In the genomic region with DNA sequence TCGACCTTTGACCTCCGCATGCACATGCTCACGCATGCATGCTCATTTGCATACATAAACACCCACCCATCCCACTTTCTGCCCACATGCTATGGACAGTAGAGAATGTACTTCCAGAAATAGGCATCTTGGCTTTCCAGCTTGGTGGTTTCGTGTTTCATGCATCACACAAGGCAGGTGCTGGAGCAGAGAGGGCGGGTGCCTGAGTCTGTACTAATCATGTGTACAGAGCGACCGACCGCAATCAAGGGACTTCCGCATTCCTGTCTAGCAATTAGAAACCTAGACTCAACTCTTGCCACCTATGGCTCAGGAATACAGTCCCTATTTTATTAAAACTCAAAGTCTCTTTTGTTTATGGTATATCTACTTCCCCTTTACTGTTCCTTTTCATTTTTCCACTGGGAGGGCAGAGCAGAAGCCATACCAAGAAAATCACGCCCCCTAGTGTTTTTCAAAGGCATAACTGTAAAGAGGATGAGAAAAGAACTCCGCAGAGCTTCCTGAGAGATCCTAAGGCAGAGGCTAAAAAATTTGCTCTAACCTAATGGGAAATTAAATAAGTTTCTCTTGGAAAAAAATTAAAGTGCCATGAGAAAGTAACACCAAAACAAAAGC, we compare ENCODE assay signal across 11 mouse cellular contexts. TPM values are rescaled to one million over a fixed set of nuclear protein-coding genes. Genes with fewer than 3 reads are reported as not detected.
A peak's percentile ranks its signal among the peaks of the same experiment; 100 is the strongest.
DNase-seq lines count a peak whose midpoint lies in the region; ATAC-seq and TF ChIP-seq lines count a peak whose summit lies in the region.
"Had no signal": no experiment of that assay in that cellular context is flagged by ENCODE, and none has a peak within 500 bp of the region (broad histone marks: within the 10 kb centered on the region; RNA-seq: fewer than 3 reads in every experiment).

No protein-coding gene starts in this region.

- ATAC-seq in embryonic facial prominence, embryonic 11.5 days (replicated peaks; ENCODE audit: insufficient number of reproducible peaks, low FRiP score, low TSS enrichment, low read depth) = no peak
- peak; percentile 47; the same call in 1 of the 2 replicates for ATAC-seq in lung, embryonic 14.5 days (ENCODE audit: insufficient read depth)
- peak; percentile 81 for ATAC-seq in lung, embryonic 16.5 days (ENCODE audit: low read depth)

- H3K4me3 ChIP-seq in embryonic facial prominence, embryonic 11.5 days (ENCODE audit: low read depth, low read length) = no peak overlapping the region
- H3K4me3 ChIP-seq in embryonic facial prominence, embryonic 10.5 days = no peak overlapping the region
- H3K4me3 ChIP-seq in lung, embryonic 14.5 days (ENCODE audit: low read depth, low read length) = no peak overlapping the region
- no peak overlapping the region for H3K4me3 ChIP-seq in lung, embryonic 16.5 days (ENCODE audit: low read length)
- H3K4me3 ChIP-seq: midbrain, embryonic 10.5 days had no signal

- 73% methylated on average over 11 of the region's 11 CpGs for WGBS in embryonic facial prominence, embryonic 11.5 days
- 77% methylated on average over 11 of the region's 11 CpGs for WGBS in embryonic facial prominence, embryonic 10.5 days
- WGBS in lung, embryonic 14.5 days = 63% methylated on average over 11 of the region's 11 CpGs
- 55% methylated on average over 11 of the region's 11 CpGs for WGBS in lung, embryonic 16.5 days

- H3K9me3 ChIP-seq in embryonic facial prominence, embryonic 11.5 days (replicated peaks; ENCODE audit: control insufficient read depth, low read length) = no peaks in the 10 kb centered on the region
- no peaks in the 10 kb centered on the region for H3K9me3 ChIP-seq in embryonic facial prominence, embryonic 10.5 days
- no peaks in the 10 kb centered on the region for H3K9me3 ChIP-seq in lung, embryonic 14.5 days (ENCODE audit: low read depth, low read length)
- no peaks in the 10 kb centered on the region for H3K9me3 ChIP-seq in lung, embryonic 16.5 days (ENCODE audit: control insufficient read depth, low read length)
- H3K9me3 ChIP-seq: midbrain, embryonic 10.5 days had no signal

- no peaks in the 10 kb centered on the region for H3K27me3 ChIP-seq in embryonic facial prominence, embryonic 11.5 days (ENCODE audit: control insufficient read depth, insufficient read depth, low read length)
- H3K27me3 ChIP-seq in embryonic facial prominence, embryonic 10.5 days (replicated peaks; ENCODE audit: low read depth, poor library complexity, severe bottlenecking) = no peaks in the 10 kb centered on the region
- H3K27me3 ChIP-seq in lung, embryonic 14.5 days (ENCODE audit: insufficient read depth, low read length) = no peaks in the 10 kb centered on the region
- H3K27me3 ChIP-seq in lung, embryonic 16.5 days (ENCODE audit: control insufficient read depth, insufficient read depth, low read depth, low read length) = no peaks in the 10 kb centered on the region

- DNase-seq in embryonic facial prominence, embryonic 11.5 days (ENCODE audit: low spot score) = peak; percentile 15
- no peak for DNase-seq in embryonic facial prominence, embryonic 10.5 days (ENCODE audit: low spot score)
- DNase-seq in lung, embryonic 14.5 days = peak; percentile 42
- DNase-seq in lung, postnatal 14 days = no peak
- peak; percentile 12 for DNase-seq in yolk sac, embryonic 10.5 days (ENCODE audit: low spot score)
- no peak for DNase-seq in layer of hippocampus, adult 18-20 months (ENCODE audit: low spot score in 2 of 2)
- DNase-seq in spleen, adult 12 weeks (ENCODE audit: low spot score) = no peak
- DNase-seq: left cerebral cortex, postnatal 4 days; spleen, adult 18-20 months had no signal

- TF ChIP-seq CTCF in lung, embryonic 14.5 days (IDR thresholded peaks at IDR 0.05; ENCODE audit: low read depth) = peak; percentile 32; the same call in 1 of the 2 replicates

- H3K4me2 ChIP-seq in embryonic facial prominence, embryonic 11.5 days (ENCODE audit: low read depth, low read length) = no peak overlapping the region
- H3K4me2 ChIP-seq in lung, embryonic 14.5 days = no peak overlapping the region
- H3K4me2 ChIP-seq in lung, embryonic 16.5 days (ENCODE audit: low read depth, low read length) = peak overlapping the region; percentile 5; the same call in 1 of the 2 replicates

- H3K9ac ChIP-seq in embryonic facial prominence, embryonic 11.5 days (replicated peaks; ENCODE audit: low read length) = no peak overlapping the region
- no peak overlapping the region for H3K9ac ChIP-seq in lung, embryonic 14.5 days
- no peak overlapping the region for H3K9ac ChIP-seq in lung, embryonic 16.5 days (ENCODE audit: low read length)

- H3K4me1 ChIP-seq in embryonic facial prominence, embryonic 11.5 days (ENCODE audit: control insufficient read depth, insufficient read depth, low read length) = no peaks in the 10 kb centered on the region
- H3K4me1 ChIP-seq in embryonic facial prominence, embryonic 10.5 days = peaks cover 11% of the 10 kb centered on the region
- H3K4me1 ChIP-seq in lung, embryonic 14.5 days (ENCODE audit: insufficient read depth) = peaks cover 6% of the 10 kb centered on the region; the same call in 1 of the 2 replicates
- peaks cover 11% of the 10 kb centered on the region for H3K4me1 ChIP-seq in lung, embryonic 16.5 days (replicated peaks; ENCODE audit: control insufficient read depth, insufficient read depth, low read length)
- H3K4me1 ChIP-seq: midbrain, embryonic 10.5 days had no signal

- no peak overlapping the region for H3K27ac ChIP-seq in embryonic facial prominence, embryonic 11.5 days (replicated peaks; ENCODE audit: low read depth, low read length)
- no peak overlapping the region for H3K27ac ChIP-seq in embryonic facial prominence, embryonic 10.5 days (replicated peaks)
- no peak overlapping the region for H3K27ac ChIP-seq in lung, embryonic 14.5 days (ENCODE audit: low read depth)
- peak overlapping the region; percentile 39; the same call in 1 of the 2 replicates for H3K27ac ChIP-seq in lung, embryonic 16.5 days (ENCODE audit: low read length)
- H3K27ac ChIP-seq: midbrain, embryonic 10.5 days had no signal

- no peaks in the 10 kb centered on the region for H3K36me3 ChIP-seq in embryonic facial prominence, embryonic 11.5 days (replicated peaks; ENCODE audit: control insufficient read depth, insufficient read depth, low read depth, low read length)
- no peaks in the 10 kb centered on the region for H3K36me3 ChIP-seq in embryonic facial prominence, embryonic 10.5 days (replicated peaks)
- no peaks in the 10 kb centered on the region for H3K36me3 ChIP-seq in lung, embryonic 14.5 days (ENCODE audit: insufficient read depth)
- H3K36me3 ChIP-seq in lung, embryonic 16.5 days (ENCODE audit: control insufficient read depth, insufficient read depth, low read length) = no peaks in the 10 kb centered on the region
- H3K36me3 ChIP-seq: midbrain, embryonic 10.5 days had no signal

RNA-seq across cellular contexts. Expression of gene Clic5, which starts 22.5 kb away (rescaled TPM):
- polyA plus RNA-seq in embryonic facial prominence, embryonic 11.5 days (2014; fragmentation: Nextera tagmentation; extraction: Ambion mirVana) = 0.32 and 0.40 TPM in 2 replicates
- 0.11 and 0.39 TPM in 2 replicates for polyA plus RNA-seq in embryonic facial prominence, embryonic 10.5 days (2016; fragmentation: Nextera tagmentation; extraction: Ambion mirVana)
- 3.3 and 4.5 TPM in 2 replicates for polyA plus RNA-seq in lung, embryonic 14.5 days (2014; fragmentation: Nextera tagmentation; extraction: Ambion mirVana)
- 24.8 and 29.1 TPM in 2 replicates for polyA plus RNA-seq in lung, embryonic 16.5 days (2015; fragmentation: Nextera tagmentation; extraction: Ambion mirVana)
- total RNA-seq in layer of hippocampus, adult 18-20 months (2021) = 1 to 10 TPM; 4.2 to 4.3 TPM

Comparison
In these comparisons a context has a peak if more than half of its experiments do, and no peak if none do; other contexts are left out.
1. DNase-seq: peak in embryonic facial prominence, embryonic 11.5 days (single experiment), lung, embryonic 14.5 days (single experiment) and yolk sac, embryonic 10.5 days (single experiment); none in embryonic facial prominence, embryonic 10.5 days (single experiment), lung, postnatal 14 days (single experiment), layer of hippocampus, adult 18-20 months (0 of 2) and spleen, adult 12 weeks (single experiment).